Mouse (Mus musculus) hindbrain, embryonic 14.5 days (tissue): ENCODE measurements around the gene Tox4. TPM values are rescaled to one million over a fixed set of nuclear protein-coding genes. Genes with fewer than 3 reads are reported as not detected.
"Not testable (repeated sequence)": the region's sequence is repeated elsewhere in the genome, so short reads cannot be mapped to it uniquely, and the experiment has no call there.

Experiments
- ATAC-seq: fragments of 200-750 bp; cut with Nextera tagmentation; 2 replicates; pipeline ENCODE4 v1.8.0; 2017; ENCODE audit warnings: moderate number of reproducible peaks, mild to moderate bottlenecking, moderate TSS enrichment, moderate library complexity; ENCODE audit not compliant: low FRiP score
- DNase-seq: peaks from one replicate; pipeline ENCODE4 v3.0.0-alpha.2; 2015; ENCODE audit warnings: low spot score
- H3K27ac ChIP-seq: fragments of 300-500 bp; sonication (generic); 2 replicates; pipeline ENCODE4 v1.5.1; 2014; ENCODE audit warnings: mild to moderate bottlenecking, moderate library complexity
- H3K27me3 ChIP-seq: fragments of 300-500 bp; sonication (generic); 2 replicates; pipeline ENCODE4 v1.6.1; 2014; ENCODE audit warnings: mild to moderate bottlenecking, low read length, mixed read lengths; ENCODE audit not compliant: control insufficient read depth, insufficient read depth
- H3K36me3 ChIP-seq: fragments of 300-500 bp; sonication (generic); replicated peaks from 2 replicates; pipeline ENCODE4 v1.6.1; 2014; ENCODE audit not compliant: control insufficient read depth, insufficient read depth
- H3K4me1 ChIP-seq: fragments of 300-500 bp; sonication (generic); replicated peaks from 2 replicates; pipeline ENCODE4 v1.6.1; 2014; ENCODE audit warnings: antibody characterized with exemption, low read length, mixed read lengths; ENCODE audit not compliant: control insufficient read depth, insufficient read depth
- H3K4me2 ChIP-seq: fragments of 300-500 bp; sonication (generic); replicated peaks from 2 replicates; pipeline ENCODE4 v1.6.1; 2014; ENCODE audit warnings: mild to moderate bottlenecking, moderate library complexity
- H3K4me3 ChIP-seq: fragments of 300-500 bp; sonication (generic); replicated peaks from 2 replicates; pipeline ENCODE4 v1.5.1; 2014; ENCODE audit warnings: mild to moderate bottlenecking, low read length
- H3K9ac ChIP-seq: fragments of 300-500 bp; sonication (generic); 2 replicates; pipeline ENCODE4 v1.6.1; 2014
- H3K9me3 ChIP-seq: fragments of 300-500 bp; sonication (generic); 2 replicates; pipeline ENCODE4 v1.6.1; 2016; ENCODE audit warnings: low read length; ENCODE audit not compliant: control insufficient read depth
- whole genome bisulfite sequencing: fragments of 180-500 bp; shearing (Covaris S2); extraction: QIAGEN DNeasy Blood & Tissue Kit; methylation state at CpG from one replicate; pipeline ENCODE4 v1.1.7; 2014; 5-methylcytosine and 5-hydroxymethylcytosine counted together
- polyA plus RNA-seq: library from polyadenylated mRNA; unstranded; fragments of >200 nt; fragmentation: Nextera tagmentation; extraction: Ambion mirVana; gene quantifications from 2 replicates; pipeline ENCODE4 v1.2.1, GENCODE M21; 2014

The Tox4 gene
- polyA plus RNA-seq, 1 experiment from 2014 or later, result 55.7 TPM

DNA sequence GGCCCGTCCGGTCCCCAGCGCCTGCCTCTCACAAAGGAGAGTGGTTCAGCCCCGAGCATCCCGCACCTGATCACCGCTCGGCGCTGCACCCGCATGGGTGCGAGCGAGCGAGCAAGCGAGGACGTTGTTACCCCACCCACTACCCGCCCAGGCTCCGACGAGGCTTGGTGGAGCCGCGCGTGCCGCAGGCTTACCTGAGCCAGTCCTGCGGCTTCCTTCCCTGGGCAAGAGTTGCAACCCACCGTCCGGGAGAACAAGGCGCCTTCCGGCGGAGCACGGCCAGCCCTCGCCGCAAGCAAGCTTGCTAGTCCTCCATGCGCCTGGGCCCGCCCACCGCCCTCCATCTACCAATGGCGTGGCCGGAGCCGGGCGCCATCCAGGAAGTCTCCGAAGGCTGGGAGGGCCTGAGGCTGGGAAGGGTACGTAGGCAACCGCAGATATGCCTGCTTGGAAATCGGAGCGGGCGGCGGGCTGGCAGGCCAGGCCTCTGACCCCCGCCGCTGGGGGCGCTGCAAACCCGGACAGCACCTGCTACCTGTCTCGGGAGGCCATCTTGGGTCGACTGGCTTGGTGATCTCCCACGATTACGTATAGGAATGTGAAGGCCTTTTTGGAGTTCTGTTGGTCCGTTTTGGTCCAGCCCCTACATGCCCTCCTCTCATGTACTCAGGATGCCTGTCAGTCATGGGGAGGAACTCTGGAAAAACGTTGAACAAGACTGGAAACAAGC, 21.3 kb upstream of the Tox4 start, which contains the start of gene Chd8:
Gene Chd8 (minus strand): TSS at position 297 of the 730 bp plus-strand sequence.
- peak; percentile 95 for DNase-seq

GRCm38 (mm10) chr14:52272781-52273180, 6.2 kb upstream of the Tox4 start:
- no peak overlapping the region for H3K4me2 ChIP-seq
- H3K9me3 ChIP-seq, result no peaks in the 10 kb centered on the region
- no peak overlapping the region for H3K27ac ChIP-seq
- no peak overlapping the region for H3K9ac ChIP-seq
- H3K36me3 ChIP-seq, result peaks cover 68% of the 10 kb centered on the region
- H3K4me3 ChIP-seq, result no peak overlapping the region
- DNase-seq, result no peak
- no peaks in the 10 kb centered on the region for H3K4me1 ChIP-seq
- H3K27me3 ChIP-seq, result no peaks in the 10 kb centered on the region
- 64% methylated on average over 3 of the region's 3 CpGs for WGBS
- ATAC-seq, result no peak

More for the DNA sequence above, 21.3 kb upstream of the Tox4 start, which contains the start of gene Chd8:
- Histone ChIP-seq H3K4me3 (peak within 1 kb of the TSS; percentile 72), H3K36me3 (peaks cover 10% of the 10 kb centered on the region), H3K4me2 (peak within 1 kb of the TSS; percentile 84), H3K27me3 (no peaks in the 10 kb centered on the region), H3K9ac (peak within 1 kb of the TSS; percentile 75), H3K9me3 (no peaks in the 10 kb centered on the region), H3K27ac (peak within 1 kb of the TSS; percentile 82), H3K4me1 (peaks cover 17% of the 10 kb centered on the region)
- ATAC-seq, result peak; percentile 100
- WGBS, result under 1% methylated on average over 53 of the region's 54 CpGs

- DNase-seq, result no peak
- Histone ChIP-seq H3K9ac (no peak overlapping the region), H3K27me3 (no peaks in the 10 kb centered on the region), H3K4me3 (no peak overlapping the region), H3K4me1 (peaks cover 8% of the 10 kb centered on the region), H3K36me3 (peaks cover 41% of the 10 kb centered on the region), H3K27ac (no peak overlapping the region), H3K4me2 (no peak overlapping the region), H3K9me3 (no peaks in the 10 kb centered on the region)
- ATAC-seq, result no peak
- WGBS, result 86% methylated on average over 4 of the region's 4 CpGs
Observed at GRCm38 (mm10) chr14:52277210-52277609, 1.7 kb upstream of the Tox4 start.

DNA sequence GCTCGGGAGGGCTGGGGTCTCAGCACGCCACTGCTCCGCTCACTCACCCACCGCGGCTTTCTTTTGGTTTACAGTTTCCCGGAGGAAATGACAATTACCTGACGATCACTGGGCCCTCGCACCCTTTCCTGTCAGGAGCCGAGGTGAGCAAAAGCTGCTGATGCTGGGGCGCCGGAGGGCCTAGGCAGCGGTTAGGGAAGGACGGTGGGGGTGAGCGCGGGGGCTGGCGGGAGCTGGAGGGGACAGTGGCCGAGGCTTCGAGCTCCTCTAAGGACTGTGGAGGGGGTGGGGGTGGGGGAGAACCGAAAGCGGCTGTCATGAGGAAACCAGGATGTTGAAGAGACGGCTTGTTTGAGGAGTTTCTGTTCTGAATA, 788 bp downstream of the Tox4 start:
- WGBS, result under 1% methylated on average over 21 of the region's 21 CpGs
- H3K9ac ChIP-seq, result peak overlapping the region; percentile 75
- peak overlapping the region; percentile 63 for H3K4me2 ChIP-seq
- peak overlapping the region; percentile 85 for H3K27ac ChIP-seq
- peak overlapping the region; percentile 64 for H3K4me3 ChIP-seq
- ATAC-seq, result no peak; the same call in 1 of the 2 replicates
- no peaks in the 10 kb centered on the region for H3K27me3 ChIP-seq
- H3K9me3 ChIP-seq, result no peaks in the 10 kb centered on the region
- DNase-seq, result no peak
- peaks cover 8% of the 10 kb centered on the region for H3K4me1 ChIP-seq
- peaks cover 16% of the 10 kb centered on the region for H3K36me3 ChIP-seq

- ATAC-seq (no peak), DNase-seq (no peak)
- Histone ChIP-seq H3K27ac (no peak overlapping the region), H3K4me3 (no peak overlapping the region), H3K4me1 (peaks cover 8% of the 10 kb centered on the region), H3K36me3 (peaks cover 35% of the 10 kb centered on the region), H3K9me3 (no peaks in the 10 kb centered on the region), H3K4me2 (no peak overlapping the region), H3K9ac (no peak overlapping the region), H3K27me3 (no peaks in the 10 kb centered on the region)
- WGBS, result 99% methylated on average over 5 of the region's 5 CpGs
Observed at GRCm38 (mm10) chr14:52283629-52284028, 4.7 kb downstream of the Tox4 start.

- Histone ChIP-seq H3K9me3 (no peaks in the 10 kb centered on the region), H3K36me3 (peaks cover 39% of the 10 kb centered on the region), H3K4me2 (no peak overlapping the region), H3K27me3 (no peaks in the 10 kb centered on the region), H3K4me3 (no peak overlapping the region), H3K4me1 (peaks cover 8% of the 10 kb centered on the region), H3K9ac (no peak overlapping the region), H3K27ac (no peak overlapping the region)
- ATAC-seq (no peak), DNase-seq (no peak)
- 91% methylated on average over 3 of the region's 3 CpGs for WGBS
Observed at GRCm38 (mm10) chr14:52284191-52284590, 5.2 kb downstream of the Tox4 start.

GRCm38 (mm10) chr14:52295558-52296264, 16.8 kb downstream of the Tox4 start:
- no peak overlapping the region for H3K4me3 ChIP-seq
- no peak overlapping the region for H3K4me2 ChIP-seq
- H3K9ac ChIP-seq, result no peak overlapping the region
- no peaks in the 10 kb centered on the region for H3K27me3 ChIP-seq
- ATAC-seq (peak; percentile 49; the same call in 1 of the 2 replicates), DNase-seq (peak; percentile 69)
- no peaks in the 10 kb centered on the region for H3K4me1 ChIP-seq
- H3K27ac ChIP-seq, result no peak overlapping the region
- WGBS, result 64% methylated on average over 6 of the region's 6 CpGs
- H3K36me3 ChIP-seq, result peaks cover 97% of the 10 kb centered on the region
- no peaks in the 10 kb centered on the region for H3K9me3 ChIP-seq

DNA sequence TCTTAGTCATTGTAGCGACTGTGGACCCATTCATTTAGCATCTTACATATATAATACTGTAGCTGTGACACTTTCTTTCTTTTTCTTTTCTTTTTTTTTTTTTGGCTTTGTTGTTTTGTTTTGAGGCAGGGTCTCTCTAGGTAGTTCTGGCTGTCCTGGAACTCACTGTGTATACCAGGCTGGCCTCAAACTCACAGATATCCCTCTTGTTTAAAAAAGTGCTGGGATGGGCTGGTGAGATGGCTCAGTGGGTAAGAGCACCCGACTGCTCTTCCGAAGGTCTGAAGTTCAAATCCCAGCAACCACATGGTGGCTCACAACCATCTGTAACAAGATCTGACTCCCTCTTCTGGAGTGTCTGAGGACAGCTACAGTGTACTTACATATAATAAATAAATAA, 24.6 kb downstream of the Tox4 start:
- 91% methylated on average over 3 of the region's 3 CpGs for WGBS
- not testable (repeated sequence) for H3K4me3 ChIP-seq, H3K9me3 ChIP-seq, H3K4me1 ChIP-seq, ATAC-seq, H3K27ac ChIP-seq, DNase-seq, H3K27me3 ChIP-seq
- Histone ChIP-seq H3K4me2 (peak overlapping the region; percentile 59), H3K9ac (0 out of 2 replicates have a peak overlapping the region, but pooled peaks have one; percentile 71), H3K36me3 (peaks cover 20% of the 10 kb centered on the region)

DNA sequence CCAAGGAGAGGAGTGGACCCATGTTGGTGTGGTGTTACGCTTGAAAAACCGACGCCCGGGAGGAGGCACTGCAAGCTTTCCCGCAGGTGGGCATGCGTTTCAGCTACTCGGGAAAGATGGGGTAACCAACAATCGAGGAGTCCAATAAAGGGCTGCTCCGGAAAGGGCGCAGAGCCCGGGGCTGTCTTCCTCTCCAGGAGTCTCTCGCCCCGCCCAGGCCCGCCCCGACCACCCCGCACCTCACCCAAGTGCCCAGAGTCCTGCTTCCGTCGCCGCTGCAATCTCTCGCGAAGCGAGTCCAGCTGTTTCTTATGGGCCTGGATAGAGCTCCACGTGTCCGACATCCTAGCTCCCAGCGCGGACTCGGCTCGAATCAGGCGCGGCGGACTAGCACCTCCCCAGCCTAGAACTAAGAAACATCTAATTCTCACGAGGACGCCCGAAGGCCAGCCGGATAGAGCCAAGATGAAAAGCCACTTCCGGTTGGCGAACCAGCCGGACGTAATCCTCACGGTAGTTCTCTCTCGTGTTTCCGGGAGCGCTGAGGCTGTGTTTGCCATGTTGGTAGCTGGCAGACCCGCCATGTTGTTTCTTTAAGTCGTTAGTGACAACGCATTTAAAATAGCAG, 25.8 kb downstream of the Tox4 start, which contains the start of gene Mettl3:
Gene Mettl3 (minus strand): TSS at position 485 of the 628 bp plus-strand sequence.
- WGBS, result under 1% methylated on average over 46 of the region's 46 CpGs
- DNase-seq (peak; percentile 96), ATAC-seq (peak; percentile 96)
- H3K4me2 ChIP-seq, result peak within 1 kb of the TSS; percentile 59
- H3K9me3 ChIP-seq, result no peaks in the 10 kb centered on the region
- H3K4me1 ChIP-seq, result peaks cover 8% of the 10 kb centered on the region
- peak within 1 kb of the TSS; percentile 93 for H3K27ac ChIP-seq
- no peaks in the 10 kb centered on the region for H3K27me3 ChIP-seq
- H3K9ac ChIP-seq, result peak within 1 kb of the TSS; percentile 71
- peak within 1 kb of the TSS; percentile 63 for H3K4me3 ChIP-seq
- H3K36me3 ChIP-seq, result peaks cover 19% of the 10 kb centered on the region
